Mouse (Mus musculus) forelimb bud, embryonic 11.5 days (tissue): ENCODE measurements around the gene Cgnl1.

ENCODE experiments used
- DNase-seq: peaks from one replicate; pipeline ENCODE4 v3.0.0-alpha.2; 2012; ENCODE audit warnings: low read depth, low spot score

Cgnl1 gene

DNA sequence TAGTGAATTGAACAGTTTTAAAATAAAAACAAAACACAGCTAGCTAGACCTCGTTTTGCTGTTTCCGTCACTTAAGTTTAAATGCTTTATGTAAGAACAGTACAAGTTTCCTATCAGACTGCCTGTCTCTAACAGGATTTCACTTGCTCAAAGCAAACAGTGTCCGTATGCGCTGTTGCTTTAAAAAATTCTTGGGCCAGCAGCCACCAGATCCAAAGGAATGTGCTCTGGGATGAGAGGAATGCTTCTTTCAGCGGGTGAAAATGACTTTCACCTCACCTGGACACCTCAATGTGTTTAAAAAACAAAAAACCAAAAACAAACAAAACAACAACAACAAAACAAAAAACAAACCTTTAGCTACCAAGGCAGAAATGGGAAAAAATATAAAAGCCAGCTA is 54.4 kb downstream of the Cgnl1 start:
- DNase-seq = no peak

DNA sequence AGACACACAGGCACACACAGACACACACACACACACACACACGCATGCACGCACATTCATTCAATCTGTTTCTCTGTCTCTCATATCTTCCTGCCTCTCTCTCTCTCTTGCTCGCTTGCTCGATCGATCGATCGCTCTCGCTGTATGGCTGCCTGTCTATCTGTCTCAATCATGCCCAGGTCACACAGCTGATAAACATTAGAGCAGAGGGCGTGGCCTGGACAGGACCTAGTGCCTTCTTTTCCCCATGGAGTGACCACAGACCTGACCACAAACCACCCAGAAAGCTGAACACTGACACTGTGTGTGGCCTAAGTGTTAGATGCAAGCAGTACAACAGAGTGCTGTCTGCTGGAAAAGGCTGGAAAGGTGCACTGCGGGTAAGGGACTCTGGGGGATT is 60.6 kb downstream of the Cgnl1 start:
- no peak for DNase-seq

DNA sequence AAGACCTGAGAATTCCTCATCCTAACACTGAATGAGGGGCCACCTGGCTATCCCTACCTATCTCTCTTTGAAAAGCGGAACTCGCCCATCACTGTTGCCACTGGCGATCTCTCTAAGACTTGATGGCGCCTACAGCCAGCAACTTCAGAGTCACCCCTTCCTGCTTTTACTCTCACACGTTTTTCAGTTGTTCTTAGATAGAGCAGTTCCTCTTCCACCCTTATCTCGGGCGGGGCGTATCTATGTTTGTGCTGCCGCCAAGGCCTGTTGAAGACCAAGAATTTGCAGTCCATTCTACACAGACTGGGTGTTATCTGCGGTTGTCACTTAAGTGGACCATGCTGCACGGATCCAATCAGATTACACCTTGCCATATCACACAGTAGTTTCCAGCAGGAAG is 62.2 kb downstream of the Cgnl1 start:
- DNase-seq = no peak

DNA sequence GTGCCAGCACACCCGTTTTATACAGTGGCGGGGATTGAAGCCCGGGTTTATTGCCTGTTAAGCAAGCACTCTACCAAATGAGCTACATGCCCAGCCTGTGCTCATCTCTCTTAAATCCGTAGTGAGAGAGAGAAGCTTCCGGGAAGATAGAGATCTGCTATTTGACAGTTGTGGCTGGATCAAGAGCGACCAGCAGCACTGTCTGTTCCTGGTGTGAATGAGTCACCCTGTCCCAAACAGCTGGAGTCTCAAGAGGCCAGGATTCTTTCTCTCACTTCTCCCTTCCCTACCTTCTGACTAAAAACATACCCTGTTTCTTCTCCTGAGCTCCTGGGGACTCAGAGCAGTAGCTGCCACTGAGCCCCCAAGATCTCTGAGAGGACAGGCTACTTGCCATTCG is 63.4 kb downstream of the Cgnl1 start:
- no peak for DNase-seq

DNA sequence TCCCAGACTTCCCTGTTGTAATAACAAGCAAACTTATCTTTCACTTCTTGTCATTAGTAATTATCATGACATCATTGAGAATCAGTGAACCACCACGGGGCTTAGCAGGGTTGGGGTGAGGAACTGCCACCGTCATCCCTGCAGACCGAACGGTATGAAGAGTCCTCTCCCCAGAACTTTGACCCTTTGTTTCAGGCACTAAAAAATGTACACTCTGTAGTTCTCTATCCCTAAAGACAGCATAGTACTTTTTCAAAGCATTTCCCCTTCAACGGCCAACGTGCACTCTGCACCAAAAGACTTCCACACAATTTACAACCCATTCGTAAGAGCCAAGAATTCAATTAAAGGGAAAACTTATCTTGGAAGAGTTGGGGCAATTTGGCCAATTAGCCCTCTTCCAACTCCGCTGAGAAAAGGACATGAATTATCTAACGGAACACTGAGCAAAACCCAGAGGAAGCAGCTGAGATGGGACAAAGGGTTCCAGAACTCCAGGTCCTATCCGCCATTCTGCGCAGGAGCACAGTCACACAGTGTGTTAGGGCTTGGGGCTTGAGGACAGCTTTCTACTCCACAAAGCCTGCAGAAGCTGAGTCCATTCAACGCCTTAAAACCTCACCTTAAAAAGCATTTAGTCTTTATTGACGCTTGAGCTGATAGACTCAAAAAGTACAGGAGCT is 66.9 kb downstream of the Cgnl1 start:
- DNase-seq = no peak

DNA sequence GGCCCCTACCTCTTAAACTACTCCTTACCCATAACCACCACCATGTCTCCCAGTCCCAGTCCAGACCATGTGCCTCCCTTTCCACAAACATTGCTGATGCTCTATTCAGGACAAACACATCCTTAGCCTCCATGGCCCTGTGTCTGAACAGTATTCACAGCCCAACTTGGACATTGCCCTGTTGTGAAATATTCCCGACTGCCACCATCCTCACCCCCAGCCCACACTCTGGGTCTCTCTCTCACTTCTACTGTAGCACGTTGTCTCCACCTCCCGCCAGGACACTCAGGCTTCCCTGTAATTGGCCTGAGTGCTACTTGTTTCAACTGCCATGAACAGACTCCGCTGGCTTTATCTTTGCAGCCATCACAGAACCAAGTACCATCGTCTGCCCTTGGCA is 72.3 kb downstream of the Cgnl1 start:
- no peak for DNase-seq

DNA sequence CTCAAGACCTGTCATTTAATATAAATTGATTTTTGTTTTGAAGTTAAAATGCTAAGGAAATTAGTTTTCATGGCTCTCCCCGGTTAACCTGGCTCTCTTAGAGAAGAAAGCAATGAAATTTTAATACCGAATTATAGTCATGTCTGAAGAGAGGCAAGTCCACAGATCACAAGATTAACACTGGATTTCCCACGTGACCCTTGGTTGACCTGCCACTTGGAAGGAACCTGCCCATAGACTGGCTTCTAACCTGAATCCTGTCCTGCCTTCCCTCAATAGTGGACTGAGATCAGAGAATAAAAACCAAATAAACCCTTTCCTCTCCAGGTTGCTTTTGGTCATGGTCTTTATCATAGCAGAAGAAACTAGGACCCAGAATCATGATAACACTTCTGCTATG is 73.3 kb downstream of the Cgnl1 start:
- no peak for DNase-seq

DNA sequence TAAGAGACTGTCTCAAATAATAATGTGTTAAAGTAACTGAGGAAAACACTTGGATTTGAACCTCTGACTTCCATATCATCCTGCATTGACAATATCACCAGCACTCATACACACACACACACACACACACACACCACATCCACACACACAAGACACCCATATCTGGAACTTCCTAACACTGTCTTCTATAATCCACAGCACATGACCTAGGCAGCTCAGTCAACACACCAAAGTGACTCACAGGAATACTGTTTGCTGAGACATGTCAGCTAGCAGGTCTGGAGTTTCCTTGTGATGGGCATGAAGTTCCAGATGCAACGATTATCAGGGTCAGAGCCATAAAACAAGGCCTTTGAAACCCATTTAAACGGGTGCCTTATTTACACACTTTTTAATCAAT is 74.2 kb downstream of the Cgnl1 start:
- DNase-seq = no peak

DNA sequence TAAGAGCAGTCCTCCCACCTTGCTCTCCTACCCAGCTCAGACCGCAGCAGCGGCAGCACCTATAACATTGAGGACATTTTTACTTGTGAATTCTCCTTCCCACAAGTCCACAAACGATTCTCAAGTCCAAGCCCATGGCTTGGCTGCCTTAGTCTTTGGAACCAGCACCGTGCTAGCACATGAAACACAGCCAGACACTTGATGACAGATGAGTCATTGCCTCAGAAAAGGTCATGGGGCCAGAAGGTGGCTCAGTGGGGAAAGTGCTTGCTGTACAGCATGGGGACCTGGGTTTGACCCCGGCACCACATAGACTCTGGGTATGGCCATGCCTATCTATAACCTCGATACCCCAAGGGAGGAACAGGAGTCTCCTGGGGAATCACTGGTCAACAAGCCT is 74.6 kb downstream of the Cgnl1 start:
- no peak for DNase-seq

DNA sequence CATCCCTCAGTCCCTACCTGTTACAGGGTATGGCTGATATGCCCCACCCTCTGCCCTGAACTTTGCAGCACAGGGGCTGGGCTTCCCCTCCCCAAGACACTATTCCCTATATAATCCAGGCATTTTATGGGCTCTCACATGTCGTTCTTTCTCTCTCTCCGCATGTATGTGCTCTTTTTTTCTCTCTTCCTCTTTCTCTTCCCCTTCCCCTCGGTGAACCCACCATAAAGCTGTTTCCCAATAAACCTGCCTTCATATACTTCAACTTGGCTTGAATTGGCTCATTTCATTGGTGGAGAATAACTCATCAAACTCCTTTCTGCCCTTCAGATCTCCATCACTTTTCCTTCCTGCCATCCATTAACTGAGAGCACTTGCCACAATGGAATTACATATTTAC is 76.3 kb downstream of the Cgnl1 start:
- DNase-seq = no peak

DNA sequence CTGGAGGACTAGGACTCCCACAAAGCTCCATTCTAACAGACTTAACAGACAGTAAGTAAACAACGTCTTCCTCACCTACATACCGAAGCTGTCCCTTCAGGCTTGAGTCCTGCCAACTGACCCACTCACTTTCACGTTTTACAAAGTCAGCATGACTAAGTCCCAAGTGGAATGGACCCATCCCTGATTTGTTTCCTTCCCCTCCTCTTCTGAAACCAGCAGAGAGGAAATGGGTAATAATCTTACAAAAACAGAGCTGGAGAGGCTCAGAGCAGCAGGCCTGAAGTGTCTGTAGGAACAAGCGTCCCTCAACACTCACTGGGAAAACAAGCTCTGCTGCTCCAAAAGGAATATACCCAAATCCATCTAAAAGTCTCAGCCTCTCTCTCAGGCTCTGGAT is 77.2 kb downstream of the Cgnl1 start:
- DNase-seq = no peak

DNA sequence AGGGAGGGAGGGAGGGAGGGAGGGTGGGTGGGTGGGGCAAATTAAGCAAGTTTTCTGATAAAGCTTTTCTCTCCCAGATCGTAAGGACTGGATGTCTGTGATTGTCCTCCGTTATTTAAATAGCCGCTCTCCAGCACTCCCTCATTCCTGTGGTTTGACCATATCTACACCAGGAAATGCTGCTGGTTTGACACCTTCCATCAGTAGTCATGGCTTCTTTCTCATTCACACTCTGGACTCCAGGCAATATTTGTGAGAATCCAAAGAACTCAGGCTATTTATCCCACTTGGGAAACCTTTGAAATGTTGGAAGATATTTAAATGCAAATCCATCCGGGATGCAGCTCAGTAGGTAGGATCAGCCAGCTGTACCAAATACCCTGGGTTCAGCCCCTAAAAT is 77.6 kb downstream of the Cgnl1 start:
- DNase-seq = no peak

DNA sequence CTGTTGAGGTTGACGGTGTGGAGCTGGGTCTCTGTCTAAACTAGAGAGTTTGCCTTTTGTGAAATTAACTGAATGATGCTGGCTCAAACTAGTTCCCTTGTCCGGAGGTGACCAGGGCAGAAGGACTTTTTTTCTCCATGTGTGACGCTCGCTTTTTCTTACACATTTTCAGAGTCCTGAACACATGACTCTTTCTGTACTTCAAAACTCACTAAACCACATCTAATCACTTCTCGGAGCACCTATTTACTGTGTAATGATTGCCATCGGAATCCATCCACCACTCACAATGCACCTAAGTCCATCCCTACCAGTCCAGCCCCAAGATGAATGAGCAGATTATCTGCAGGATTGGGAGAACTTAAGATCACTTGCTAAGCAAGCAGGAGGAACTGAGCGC is 79.2 kb downstream of the Cgnl1 start:
- DNase-seq = no peak

DNA sequence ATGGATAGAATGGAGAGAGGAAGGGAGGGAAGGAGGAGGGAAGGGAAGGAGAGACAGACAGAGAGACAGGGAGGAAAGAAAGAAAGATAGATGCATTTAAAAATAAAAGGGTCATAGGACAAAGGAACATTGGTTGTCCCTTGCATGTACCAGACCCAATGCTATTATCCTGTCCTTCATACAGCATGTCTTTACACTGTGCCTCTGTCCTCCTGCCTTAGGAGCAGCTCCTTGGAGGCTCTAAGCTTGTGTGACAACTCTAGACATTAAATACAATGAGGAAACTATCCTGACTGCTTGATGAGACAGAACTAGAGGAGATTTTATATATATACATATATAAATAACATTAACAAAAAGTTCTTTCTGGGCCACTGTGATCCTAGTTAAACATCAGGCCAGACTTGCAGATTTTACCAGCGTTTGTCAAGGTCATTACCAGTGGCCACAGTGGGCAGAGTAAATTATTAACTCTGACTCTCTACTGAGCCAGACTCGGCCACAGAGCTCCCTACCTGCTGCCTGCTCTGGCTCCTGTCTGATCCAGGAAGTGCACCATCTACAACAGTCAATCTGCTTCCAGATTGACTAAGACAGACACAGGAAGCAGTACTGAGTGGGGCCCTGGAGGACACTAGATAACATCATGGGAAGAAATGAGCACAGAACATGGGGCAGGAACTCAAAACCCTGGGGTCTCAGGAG is 81.9 kb downstream of the Cgnl1 start:
- DNase-seq = no peak

DNA sequence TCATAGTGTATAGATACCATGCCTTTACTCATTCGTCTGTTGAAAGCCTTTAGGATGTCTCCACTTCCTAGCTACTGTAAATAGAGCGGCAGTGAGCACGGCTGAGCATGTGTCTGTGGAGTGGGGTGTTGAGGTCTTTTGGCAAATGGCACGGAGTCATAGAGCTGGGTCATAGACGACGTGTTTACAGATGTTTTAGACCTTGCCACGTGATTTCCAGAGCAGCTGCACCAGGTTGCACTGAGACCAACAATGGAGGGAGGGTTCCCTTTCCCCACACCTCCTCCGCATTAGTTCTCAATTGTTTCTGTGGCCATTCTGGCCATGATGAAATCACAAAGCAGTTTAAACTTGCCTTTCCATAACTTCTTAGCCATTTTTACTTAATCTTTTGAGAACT is 84.9 kb downstream of the Cgnl1 start:
- no peak for DNase-seq

DNA sequence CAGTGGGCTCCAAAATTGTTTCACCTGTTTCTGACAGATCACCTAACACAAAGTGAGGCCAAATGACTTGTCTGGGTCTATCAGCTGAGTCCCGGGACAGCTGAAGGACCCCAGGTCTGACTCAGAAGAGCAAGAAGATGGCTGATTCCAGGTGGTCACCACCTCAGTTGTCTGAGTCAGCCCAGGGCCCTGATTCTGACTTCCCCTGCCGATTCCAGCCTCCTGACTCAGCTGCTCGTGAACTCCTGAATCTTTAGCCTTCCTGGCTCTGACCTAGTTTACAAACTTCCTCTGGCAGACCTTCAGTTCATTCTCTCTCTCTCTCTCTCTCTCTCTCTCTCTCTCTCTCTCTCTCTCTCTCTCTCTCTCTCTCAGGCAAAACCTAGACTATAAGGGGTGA is 86.6 kb downstream of the Cgnl1 start:
- DNase-seq = no peak

DNA sequence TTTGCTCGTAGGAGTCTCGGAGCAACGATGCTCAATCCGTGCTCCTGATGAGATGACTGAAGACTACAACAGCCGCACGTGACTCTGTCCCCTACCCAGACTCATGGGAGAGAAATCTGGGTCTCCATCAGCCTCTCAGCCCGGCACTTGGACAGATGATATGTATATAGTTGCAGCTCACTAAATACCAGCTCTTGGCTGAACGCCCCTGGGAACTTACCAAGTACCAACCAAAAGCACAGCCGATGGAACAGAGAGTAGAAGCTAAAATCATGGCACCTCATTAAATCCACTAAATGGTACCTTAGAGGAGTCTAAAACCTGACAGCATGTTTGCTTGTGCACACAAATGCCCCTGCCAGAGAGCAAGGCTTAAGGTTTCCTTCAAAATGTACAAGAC is 91.0 kb downstream of the Cgnl1 start:
- no peak for DNase-seq

DNA sequence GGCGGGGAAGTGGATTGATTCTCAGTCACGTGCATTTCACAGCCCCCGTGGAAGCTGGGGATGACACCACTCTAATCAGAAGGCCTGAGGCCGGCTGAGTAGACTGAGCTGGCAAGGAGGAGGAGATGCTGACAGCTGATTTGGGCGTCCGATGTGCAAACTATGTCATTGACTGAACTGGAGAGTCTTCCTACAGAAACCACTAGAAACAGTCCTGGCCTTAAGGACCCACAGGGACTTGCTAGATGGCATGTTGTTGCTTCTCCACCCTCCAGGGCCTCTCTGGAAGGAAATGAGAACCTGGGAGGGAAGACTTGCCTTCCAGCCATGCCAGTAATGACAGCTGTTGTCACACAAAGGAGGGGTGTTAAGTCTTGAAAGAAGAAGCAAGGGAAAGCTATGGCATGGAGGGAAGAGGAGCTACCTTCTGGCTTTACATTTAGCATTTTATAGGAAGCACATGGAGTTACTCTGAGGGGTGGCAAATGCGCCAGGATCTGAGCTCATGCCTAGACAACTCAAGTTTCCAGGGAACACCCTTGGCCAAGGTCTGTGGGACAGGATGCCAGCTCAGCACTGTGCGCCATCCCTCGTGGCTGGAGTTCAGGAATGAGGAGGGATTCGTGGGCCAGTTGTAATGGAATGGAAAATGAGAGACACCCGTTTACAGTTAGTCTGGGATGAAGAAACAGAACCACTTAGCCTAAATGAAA is 92.1 kb downstream of the Cgnl1 start:
- DNase-seq = no peak

DNA sequence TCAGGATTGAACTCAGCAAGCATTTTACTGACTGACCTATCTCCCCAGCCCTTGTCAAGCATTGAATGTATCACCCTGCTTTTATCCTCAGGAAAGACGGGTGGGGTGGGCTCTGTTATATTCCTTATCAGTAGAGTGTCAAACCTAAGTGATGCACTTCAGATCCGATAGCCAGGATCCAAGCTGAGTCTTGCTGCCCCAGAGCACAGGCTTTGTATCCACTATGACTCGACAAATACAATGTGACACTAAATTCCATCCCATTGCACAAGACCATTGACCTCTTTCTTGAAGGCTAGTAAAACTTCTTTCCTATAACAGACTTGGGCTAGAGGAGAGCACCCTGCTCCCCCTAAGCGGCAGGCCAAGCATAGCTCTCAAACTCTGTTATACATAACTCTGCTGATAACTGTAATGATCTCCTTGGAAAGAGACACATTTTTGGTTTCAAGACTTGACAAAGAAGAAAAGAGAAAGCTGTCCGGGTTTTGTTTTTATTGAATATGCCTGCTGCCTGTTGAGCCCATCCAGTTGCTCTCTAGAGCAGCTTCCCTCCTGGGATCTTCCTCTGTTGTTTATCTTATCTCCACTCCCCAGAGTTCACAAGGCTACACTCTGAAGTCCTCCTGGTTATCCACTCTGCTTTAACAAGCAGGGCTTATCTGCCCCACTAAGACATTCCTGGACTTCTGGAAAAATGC is 94.3 kb downstream of the Cgnl1 start:
- DNase-seq = no peak

DNA sequence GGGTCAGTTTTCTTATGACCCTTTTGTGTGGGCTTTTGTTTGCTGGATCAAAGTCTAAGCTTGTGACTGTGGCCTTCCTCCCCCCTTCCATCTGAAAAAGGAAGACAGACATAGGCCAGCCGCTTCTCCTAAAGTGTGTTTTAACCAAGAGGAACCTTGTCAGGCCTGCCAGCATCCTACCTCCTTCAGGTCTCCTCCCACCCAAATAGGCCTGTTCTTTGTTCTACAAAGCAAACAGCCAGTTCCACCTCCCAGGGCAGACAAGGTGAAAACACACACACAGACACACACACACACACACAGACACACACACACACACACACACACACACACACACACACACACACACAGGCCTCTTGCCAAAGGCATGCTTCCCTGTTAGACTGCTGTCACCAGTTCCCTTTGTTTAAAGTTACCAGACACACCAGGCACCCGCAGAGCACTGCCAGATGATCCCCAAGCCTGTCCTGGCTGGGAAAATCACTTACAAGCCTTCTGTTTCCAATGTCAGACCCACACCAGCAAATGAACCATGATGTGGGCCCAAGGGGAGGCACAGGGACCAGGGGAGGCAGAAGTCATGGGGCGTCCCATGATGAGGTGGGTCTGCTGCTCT is 95.5 kb downstream of the Cgnl1 start:
- DNase-seq = no peak

DNA sequence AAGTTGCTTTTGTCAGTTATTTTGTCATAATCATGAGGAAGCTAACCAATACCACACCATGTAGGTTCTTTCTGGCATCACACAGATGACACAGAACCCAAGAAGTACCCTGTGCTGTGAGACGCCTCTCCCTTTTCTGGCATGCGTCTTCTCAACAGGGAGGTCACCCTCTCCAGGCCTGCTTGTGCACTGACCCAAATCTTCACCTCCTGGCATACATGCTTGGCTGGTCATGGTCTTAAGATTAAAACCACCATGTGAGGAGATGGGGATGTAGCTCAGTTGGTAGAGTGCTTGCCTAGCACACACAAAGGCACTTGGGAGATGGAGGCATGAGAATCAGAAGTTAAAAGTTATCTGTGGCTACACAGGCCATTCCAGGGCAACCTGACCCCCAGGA is 96.2 kb downstream of the Cgnl1 start:
- DNase-seq = no peak

DNA sequence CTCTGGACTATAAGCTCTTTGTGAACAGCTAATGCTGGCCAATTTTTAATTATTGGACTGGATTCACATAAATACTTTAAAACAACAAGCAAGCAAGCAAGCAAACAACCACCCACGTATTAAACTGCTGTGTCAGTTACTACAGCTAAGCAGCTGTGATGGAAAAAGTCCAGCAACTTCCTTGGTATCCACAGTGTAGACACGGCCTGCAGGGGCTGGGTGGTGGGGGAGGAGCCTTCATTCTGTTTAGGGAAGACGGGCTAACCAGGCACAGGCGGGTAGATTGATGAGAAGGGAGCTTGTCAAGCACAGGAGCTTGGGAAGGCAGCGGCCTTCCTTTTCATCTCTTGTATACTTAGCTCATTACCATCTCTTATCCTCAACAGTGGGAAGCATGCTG is 96.9 kb downstream of the Cgnl1 start:
- no peak for DNase-seq
